Mouse (Mus musculus) fibroblast of lung, adult 2 months (primary cell): ENCODE measurements around the gene Ubn1.

Source experiments
- DNase-seq: peaks from one replicate; pipeline ENCODE4 v3.0.0-alpha.2; 2011; ENCODE audit warnings: low read depth

The Ubn1 gene

GRCm38 (mm10) chr16:5049774-5050234 lies at the start of gene Ubn1, which contains the start of gene Glyr1:
Gene Ubn1 (plus strand): TSS chr16:5050057.
Gene Glyr1 (minus strand): TSS chr16:5049863.
- peak; percentile 98 for DNase-seq

DNA sequence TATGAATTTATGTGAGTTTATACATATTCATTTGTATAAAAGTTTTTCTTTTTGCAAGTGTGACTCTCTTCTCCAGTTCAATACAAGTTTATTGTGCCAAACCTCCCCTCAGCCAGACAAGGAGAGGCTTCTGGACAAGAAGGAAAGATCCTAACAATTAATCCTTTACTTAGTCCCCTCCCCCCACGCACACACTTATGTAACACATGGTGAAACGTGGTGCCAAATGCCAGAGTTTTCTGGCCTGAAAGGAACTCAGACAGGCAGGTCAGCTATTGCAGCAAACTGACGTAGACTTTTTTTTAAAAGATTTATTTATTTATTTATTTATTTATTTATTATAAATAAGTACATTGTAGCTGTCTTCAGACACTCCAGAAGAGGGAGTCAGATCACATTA lies 49.2 kb upstream of the Ubn1 start:
- no peak for DNase-seq

DNA sequence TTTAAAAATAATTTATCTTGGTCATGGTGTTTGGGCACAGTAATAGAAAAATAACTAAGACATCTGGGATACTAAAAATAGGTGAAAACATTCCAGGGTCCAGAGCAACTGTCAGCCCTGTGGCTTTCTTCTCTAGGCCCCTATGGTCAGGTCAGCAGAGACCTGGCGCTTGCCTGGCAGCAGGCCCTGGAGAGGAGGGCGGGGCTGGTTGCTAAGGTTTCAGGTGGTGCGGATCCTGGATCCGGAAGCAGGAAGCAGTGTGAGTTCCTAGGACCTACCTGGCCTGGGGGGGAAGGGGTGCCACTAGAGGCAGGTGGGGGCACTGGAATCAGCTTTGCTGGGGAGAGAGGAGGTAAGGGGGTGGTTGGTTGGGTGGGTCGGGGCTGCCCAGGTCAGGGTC lies 42.8 kb upstream of the Ubn1 start, which contains the start of gene Smim22:
TSS of gene Smim22 (plus strand) at position 222 of the 400 bp plus-strand sequence.
- DNase-seq, result no peak

DNA sequence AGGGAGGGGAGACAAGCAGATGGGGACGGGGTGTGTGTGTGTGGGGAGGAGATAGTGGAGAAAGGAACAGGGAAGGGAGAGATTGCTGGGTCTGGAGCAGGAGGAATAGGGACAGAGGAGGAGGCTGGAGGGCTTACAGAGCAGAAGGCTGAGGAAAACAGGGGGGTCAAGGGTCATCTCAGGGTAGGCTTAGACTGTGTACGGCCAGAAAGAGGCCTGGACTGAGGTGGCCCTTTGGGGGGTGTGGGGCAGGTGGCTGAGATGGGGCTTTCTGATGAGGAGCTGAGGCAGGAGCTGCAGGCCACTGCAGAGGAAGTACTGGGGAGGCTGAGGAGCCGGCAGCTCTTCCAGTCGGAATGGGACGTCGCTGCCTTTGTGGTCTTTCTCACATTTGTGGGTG lies 42.4 kb upstream of the Ubn1 start:
- no peak for DNase-seq

GRCm38 (mm10) chr16:5008076-5008475 lies 41.8 kb upstream of the Ubn1 start:
- no peak for DNase-seq

DNA sequence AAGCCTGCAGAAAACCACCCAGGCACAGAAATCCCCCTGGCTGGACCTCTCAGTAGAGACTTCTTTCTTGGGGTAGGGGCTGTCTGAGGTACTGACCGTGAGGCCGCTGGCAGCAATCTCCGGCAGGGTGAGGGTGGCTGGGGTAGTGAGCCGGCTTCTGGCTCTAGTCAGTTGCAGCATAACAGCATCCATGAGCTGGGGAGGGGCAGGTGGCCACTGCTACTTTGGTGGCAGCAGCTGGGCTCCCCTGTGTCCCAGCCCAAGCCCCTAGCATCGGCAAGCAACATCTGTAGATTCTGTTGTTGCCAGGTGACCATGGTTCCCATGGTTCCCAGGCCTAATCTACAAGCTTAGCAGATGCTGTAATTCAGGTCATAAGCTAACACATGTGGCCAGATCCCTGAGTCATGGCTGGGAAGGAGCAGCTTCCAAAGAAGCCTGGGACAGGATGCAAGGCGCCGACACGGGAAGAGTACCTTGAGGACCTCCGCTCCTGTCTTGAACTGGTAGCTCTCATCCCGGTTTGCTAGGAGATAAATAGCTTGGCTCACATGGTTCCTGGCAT lies 39.4 kb upstream of the Ubn1 start:
- DNase-seq, result no peak

- no peak for DNase-seq
Measured at GRCm38 (mm10) chr16:5011285-5011684, 38.6 kb upstream of the Ubn1 start.

GRCm38 (mm10) chr16:5012036-5013005 lies 37.5 kb upstream of the Ubn1 start:
- no peak for DNase-seq

DNA sequence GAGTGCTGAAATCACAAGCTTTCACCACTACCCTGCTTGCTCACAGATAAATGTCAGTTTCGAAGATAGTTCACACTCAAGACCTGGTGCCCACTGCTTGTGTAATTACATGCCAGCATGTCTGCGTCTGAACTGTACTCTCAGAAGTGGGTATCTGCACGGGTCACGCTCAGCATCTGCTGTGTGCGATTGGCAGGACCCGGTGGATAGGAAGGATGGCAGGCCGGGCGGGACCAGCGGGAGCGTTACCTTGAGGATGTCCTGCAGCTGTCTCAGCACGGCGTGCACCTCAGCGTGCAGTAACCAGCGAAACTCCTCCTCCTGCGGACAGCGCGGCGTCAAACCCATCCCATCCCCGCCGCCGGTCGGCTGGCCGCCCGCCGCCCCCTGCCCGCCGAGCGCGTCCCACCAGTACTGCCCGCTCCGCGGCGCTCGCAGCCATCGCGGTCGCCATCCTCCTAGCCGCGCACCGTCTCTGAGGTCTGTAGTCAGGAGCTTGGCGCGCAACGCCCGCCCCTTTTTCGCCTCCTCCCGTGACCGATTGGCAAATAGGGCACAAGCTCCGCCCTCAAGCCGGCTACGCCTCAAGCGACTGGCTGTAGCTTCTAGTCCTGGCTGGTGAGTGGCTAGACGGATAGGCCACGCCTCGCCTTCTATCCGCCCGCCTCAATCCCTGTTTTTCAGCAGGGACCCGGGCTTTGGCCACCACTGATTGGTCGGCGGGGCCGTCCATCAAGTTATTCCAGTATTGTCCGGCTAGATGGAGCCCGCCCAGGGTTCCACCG lies 36.6 kb upstream of the Ubn1 start, which contains the start of gene Rogdi:
TSS of gene Rogdi (minus strand) at position 500 of the 785 bp plus-strand sequence.
- peak; percentile 99 for DNase-seq

DNA sequence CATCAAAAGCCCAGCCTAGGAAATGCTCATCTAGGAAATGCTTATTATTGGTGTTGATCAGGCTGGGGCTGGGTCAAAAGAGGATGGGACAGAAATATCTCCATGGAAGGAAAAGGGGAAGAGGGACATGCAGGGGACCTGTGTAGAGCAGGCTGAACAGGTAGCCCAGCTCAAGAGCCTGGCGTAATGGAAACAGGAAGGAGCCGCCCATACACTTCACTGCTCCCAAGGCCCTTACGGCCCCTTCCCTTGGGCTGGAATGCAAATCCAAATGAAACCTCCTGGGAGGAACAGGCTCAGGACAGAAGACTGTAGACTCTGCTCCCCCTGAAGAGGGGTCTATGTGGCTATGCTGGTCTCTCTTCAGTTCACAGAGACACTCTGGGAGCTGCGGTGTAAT lies 35.3 kb upstream of the Ubn1 start:
- no peak for DNase-seq

GRCm38 (mm10) chr16:5024021-5024420 lies 25.8 kb upstream of the Ubn1 start:
- no peak for DNase-seq

- DNase-seq, result no peak
Measured at GRCm38 (mm10) chr16:5029847-5030246, 20.0 kb upstream of the Ubn1 start.

- DNase-seq, result no peak
Measured at GRCm38 (mm10) chr16:5035591-5035990, 14.3 kb upstream of the Ubn1 start.

- DNase-seq, result no peak
Measured at GRCm38 (mm10) chr16:5036649-5037234, 13.1 kb upstream of the Ubn1 start.

DNA sequence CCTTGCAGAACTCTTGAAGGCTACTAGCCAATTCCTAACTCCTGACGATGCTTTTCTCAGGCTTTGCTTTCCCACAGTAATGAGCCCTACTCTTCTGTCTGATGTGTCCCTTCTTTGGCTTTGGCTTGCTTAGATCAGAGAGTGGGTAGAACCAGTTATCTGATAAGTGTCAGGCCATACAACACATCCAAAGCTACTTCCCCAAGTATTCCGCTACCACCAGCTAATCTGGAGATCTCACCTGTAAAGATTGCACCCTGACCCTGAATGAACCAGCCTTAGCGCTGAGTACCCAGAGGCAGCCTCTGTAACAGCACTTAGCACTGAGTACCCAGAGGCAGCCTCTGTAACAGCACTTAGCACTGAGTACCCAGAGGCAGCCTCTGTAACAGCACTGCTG lies 4.5 kb upstream of the Ubn1 start:
- no peak for DNase-seq

DNA sequence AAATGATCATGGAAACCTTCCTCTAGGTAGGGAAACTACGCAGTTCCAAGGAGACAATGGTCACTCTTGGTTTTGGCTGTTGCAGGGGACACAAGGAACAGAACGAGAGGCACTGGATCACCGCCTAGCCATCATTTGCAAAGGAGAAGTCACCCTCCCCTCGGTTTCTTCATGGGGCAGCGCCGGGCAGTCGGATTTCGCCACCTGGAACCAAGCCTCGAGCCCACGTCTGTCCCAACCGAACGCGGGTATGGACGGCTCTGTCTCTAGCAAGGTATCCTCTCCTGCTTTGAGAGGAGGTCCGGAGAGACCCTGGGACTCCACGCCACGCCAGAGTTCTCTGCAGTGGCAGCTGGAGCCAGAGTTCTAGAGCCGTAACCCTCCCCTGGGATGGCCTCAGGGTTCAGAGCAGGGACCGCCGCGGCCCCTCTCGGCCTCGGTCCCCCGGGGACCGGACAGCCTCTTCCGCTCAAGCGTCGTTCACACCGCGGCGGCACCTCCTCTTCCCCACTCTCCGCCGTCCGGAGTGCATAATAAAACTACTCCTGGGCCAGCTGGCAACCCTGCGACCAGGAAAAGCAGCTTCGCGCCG lies 579 bp upstream of the Ubn1 start:
- DNase-seq, result no peak

GRCm38 (mm10) chr16:5050251-5051110 lies 624 bp downstream of the Ubn1 start:
- DNase-seq, result no peak

DNA sequence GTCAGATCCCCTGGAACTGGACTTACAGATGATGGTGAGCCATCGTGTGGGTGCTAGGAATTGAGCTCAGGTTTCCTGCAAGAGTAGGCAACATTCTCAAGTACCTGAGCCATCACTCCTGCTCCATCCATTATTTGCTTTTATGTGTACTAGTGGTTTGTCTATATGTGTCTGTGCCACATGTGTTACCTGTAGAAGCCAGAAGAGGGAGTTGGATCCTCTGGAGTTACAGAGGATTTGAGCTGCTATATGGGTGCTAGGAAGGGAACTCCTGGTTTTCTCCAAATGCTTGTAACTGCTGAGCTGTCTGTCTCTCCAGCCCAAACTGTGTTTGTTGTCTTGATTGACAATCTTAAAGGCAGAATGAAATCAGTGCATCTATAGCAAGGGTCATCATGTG lies 8.3 kb downstream of the Ubn1 start:
- DNase-seq, result no peak

- DNase-seq, result no peak
Measured at GRCm38 (mm10) chr16:5063472-5063871, 13.6 kb downstream of the Ubn1 start.

DNA sequence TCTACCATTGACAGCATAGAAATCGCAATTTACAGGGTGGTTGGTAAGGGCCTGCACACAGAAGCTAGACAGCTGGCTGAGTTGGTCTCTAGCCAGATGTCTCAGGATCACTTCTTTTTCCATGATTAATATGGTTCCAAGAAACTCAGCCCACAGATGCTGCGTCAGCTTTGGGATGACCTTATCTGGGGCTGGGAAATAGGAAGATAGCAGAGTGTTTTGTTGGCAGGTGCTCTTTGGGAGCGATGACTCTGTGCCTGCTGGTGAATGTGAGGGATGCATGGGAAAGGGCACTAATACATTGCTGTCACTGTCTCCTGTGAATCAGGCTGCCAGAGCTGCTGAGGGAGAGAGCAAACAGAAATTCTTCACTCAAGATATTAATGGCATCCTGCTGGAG lies 20.5 kb downstream of the Ubn1 start:
- DNase-seq, result no peak

DNA sequence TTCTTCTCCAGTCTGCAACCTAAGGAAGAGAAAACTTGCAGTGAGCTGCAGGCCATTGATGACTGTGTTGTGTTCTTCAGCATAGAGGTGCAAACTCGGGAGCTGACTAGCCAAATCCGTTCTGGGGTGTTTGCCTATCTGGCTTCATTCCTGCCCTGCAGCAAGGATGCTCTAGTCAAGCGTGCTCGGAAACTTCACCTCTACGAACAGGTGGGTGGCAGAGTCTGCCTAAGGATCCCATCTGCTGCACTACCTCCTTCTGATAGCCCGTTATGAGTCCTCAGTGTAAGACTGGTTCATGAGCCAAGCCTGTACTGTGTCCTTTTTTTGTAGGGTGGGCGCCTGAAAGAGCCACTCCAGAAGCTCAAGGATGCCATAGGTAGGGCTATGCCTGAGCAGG lies 22.1 kb downstream of the Ubn1 start:
- DNase-seq, result no peak
